Mouse (Mus musculus): Measurements from ENCODE around the gene Mrpl17. TPM values are rescaled to one million over a fixed set of nuclear protein-coding genes. Genes with fewer than 3 reads are reported as not detected.

Mrpl17 gene
- polyA plus RNA-seq, 1 experiment = 271 TPM

DNA sequence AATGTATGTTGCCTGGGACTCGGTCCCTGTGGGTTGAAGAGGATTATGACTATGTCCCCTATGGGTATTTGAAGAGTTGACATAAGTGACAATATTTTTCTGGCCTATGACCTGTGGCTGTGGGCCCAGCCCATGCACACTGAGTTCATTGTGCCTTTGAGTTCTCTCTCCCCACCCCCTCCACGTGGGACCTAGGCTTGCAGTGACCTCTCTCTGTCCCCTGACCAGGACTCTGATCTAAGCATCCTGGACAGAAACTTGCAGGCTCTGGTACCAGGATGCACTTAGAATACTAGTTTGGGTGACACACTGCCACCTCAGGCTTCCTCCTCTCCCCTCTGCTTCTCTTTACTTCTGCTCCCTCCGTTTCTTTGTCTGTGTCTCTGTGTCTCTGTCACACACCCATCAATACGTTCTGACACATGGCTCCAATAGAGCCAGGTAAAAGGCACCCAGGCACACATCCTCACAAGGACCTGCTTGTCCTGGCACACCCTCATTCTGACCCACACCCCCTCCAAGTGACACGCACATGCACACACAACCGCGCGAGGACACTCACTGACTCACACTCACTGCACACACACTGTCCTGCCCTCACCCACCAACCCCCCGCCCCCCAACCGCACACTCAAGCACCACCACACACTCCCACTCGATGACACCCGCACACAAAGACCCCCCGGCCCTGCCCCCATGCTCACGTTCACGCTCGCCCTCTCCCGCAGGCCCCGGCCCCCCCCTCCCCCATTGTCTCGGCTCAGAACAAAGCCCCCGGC lies 24.2 kb downstream of the Mrpl17 start:
- H3K27ac ChIP-seq (ENCODE audit: insufficient read depth, low read depth, low read length) = no peak overlapping the region
- TF ChIP-seq POLR2A (IDR thresholded peaks at IDR 0.05; ENCODE audit: low read depth, low read length) = no peak
- H3K4me3 ChIP-seq (ENCODE audit: insufficient read depth, low read depth, low read length) = peak overlapping the region; percentile 83; the same call in 1 of the 2 replicates
- no peaks in the 10 kb centered on the region for H3K36me3 ChIP-seq (ENCODE audit: control insufficient read depth, insufficient read depth, low read length)
- H3K4me1 ChIP-seq (ENCODE audit: control insufficient read depth, insufficient read depth, low read length) = 0 out of 2 replicates have a peak, but pooled peaks cover 4% of the 10 kb centered on the region
- peaks cover 4% of the 10 kb centered on the region; the same call in 1 of the 2 replicates for H3K27me3 ChIP-seq (replicated peaks; ENCODE audit: control insufficient read depth, insufficient read depth, low read length)
- WGBS = 14% methylated on average over 20 of the region's 20 CpGs
- no peak for DNase-seq

GRCm38 (mm10) chr7:105784556-105784955 lies 26.3 kb downstream of the Mrpl17 start:
- WGBS = 16% methylated on average over 4 of the region's 4 CpGs
- H3K36me3 ChIP-seq (ENCODE audit: control insufficient read depth, insufficient read depth, low read length) = no peaks in the 10 kb centered on the region
- TF ChIP-seq POLR2A (IDR thresholded peaks at IDR 0.05; ENCODE audit: low read depth, low read length) (no peak), CTCF (conservative IDR thresholded peaks at IDR 0.05; ENCODE audit: insufficient read depth, insufficient read length, low read depth, low read length) (no peak)
- no peak overlapping the region for H3K27ac ChIP-seq (ENCODE audit: insufficient read depth, low read depth, low read length)
- no peak for DNase-seq
- H3K4me3 ChIP-seq (ENCODE audit: insufficient read depth, low read depth, low read length) = no peak overlapping the region
- H3K4me1 ChIP-seq (ENCODE audit: control insufficient read depth, insufficient read depth, low read length) = 0 out of 2 replicates have a peak, but pooled peaks cover 4% of the 10 kb centered on the region
- peaks cover 4% of the 10 kb centered on the region; the same call in 1 of the 2 replicates for H3K27me3 ChIP-seq (replicated peaks; ENCODE audit: control insufficient read depth, insufficient read depth, low read length)

DNA sequence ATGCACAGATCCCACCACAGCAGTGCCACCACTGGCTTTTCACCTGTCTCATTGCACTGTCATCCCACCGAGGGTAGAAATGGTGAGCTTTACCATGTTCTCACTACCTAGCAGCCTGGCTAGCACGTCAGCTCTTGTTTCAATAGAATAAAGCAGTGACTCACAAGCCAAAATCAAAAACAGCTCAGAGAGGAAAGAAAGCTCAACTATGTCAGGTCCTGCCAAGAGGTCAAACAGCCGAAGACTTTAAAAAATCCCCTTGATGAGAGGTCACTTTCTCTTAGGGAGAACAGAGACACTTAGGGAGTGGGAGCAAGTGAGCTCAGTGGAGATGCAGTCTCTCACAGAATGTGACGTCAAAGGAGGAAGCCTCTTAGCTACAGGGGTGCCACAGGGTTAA lies 27.0 kb downstream of the Mrpl17 start:
- no peak for DNase-seq
- Histone ChIP-seq H3K27ac (ENCODE audit: insufficient read depth, low read depth, low read length) (no peak overlapping the region), H3K36me3 (ENCODE audit: control insufficient read depth, insufficient read depth, low read length) (no peaks in the 10 kb centered on the region), H3K27me3 (replicated peaks; ENCODE audit: control insufficient read depth, insufficient read depth, low read length) (peaks cover 4% of the 10 kb centered on the region; the same call in 1 of the 2 replicates), H3K4me1 (ENCODE audit: control insufficient read depth, insufficient read depth, low read length) (0 out of 2 replicates have a peak, but pooled peaks cover 4% of the 10 kb centered on the region), H3K4me3 (ENCODE audit: insufficient read depth, low read depth, low read length) (no peak overlapping the region)
- TF ChIP-seq CTCF (conservative IDR thresholded peaks at IDR 0.05; ENCODE audit: insufficient read depth, insufficient read length, low read depth, low read length) (no peak), POLR2A (IDR thresholded peaks at IDR 0.05; ENCODE audit: low read depth, low read length) (no peak)
- 47% methylated on average over 4 of the region's 4 CpGs for WGBS

- no peak for TF ChIP-seq POLR2A (IDR thresholded peaks at IDR 0.05; ENCODE audit: low read depth, low read length)
- TF ChIP-seq CTCF (conservative IDR thresholded peaks at IDR 0.05; ENCODE audit: insufficient read depth, insufficient read length, low read depth, low read length) = no peak
- Histone ChIP-seq H3K27ac (ENCODE audit: insufficient read depth, low read depth, low read length) (peak overlapping the region; percentile 58), H3K36me3 (ENCODE audit: control insufficient read depth, insufficient read depth, low read length) (no peaks in the 10 kb centered on the region), H3K4me3 (ENCODE audit: insufficient read depth, low read depth, low read length) (no peak overlapping the region), H3K4me1 (ENCODE audit: control insufficient read depth, insufficient read depth, low read length) (no peaks in the 10 kb centered on the region), H3K27me3 (replicated peaks; ENCODE audit: control insufficient read depth, insufficient read depth, low read length) (no peaks in the 10 kb centered on the region)
- 34% methylated on average over 4 of the region's 4 CpGs for WGBS
- DNase-seq = peak; percentile 51
Observed at GRCm38 (mm10) chr7:105778553-105779265, 32.2 kb downstream of the Mrpl17 start.

DNA sequence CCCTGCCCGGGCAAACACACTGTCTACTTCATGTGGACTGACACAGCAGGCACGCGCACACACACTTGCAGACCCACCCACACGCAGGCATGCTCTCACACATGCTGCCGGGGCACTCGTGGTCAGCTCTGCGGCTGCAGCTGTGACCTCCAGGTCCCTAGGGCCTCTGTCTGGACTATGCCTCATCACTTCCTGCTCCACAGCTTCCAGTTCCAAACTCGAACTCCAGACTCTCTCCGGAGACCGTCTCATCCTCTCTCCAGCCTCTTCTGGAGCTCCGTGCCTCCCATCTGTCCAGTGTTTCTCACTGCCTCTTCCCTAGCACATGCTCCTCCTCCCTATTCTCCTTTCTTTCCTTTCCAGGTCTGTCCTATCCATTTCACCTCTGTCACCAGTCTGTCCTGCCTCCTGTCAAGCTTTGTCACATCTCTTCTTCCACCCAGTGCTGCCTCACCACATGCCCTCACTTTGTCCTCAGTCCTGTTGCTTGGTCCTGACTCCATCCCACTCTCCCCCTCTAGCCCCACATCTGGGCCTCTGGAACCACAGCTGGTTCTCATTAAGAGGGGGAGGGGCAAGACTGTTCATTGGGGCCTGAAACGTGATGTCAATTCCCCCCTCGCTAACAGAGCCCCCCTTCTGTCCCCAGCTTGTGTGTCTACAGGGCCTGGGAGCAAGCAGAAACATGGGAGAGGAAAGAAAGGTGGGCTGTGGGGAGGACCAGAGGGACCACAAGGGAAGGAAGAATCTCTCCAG lies 32.9 kb downstream of the Mrpl17 start:
- Histone ChIP-seq H3K4me3 (ENCODE audit: insufficient read depth, low read depth, low read length) (no peak overlapping the region), H3K27ac (ENCODE audit: insufficient read depth, low read depth, low read length) (peak overlapping the region; percentile 58), H3K36me3 (ENCODE audit: control insufficient read depth, insufficient read depth, low read length) (no peaks in the 10 kb centered on the region), H3K27me3 (replicated peaks; ENCODE audit: control insufficient read depth, insufficient read depth, low read length) (no peaks in the 10 kb centered on the region), H3K4me1 (ENCODE audit: control insufficient read depth, insufficient read depth, low read length) (no peaks in the 10 kb centered on the region)
- TF ChIP-seq POLR2A (IDR thresholded peaks at IDR 0.05; ENCODE audit: low read depth, low read length) (no peak), CTCF (conservative IDR thresholded peaks at IDR 0.05; ENCODE audit: insufficient read depth, insufficient read length, low read depth, low read length) (no peak)
- WGBS = 33% methylated on average over 13 of the region's 13 CpGs
- peak; percentile 75 for DNase-seq

DNA sequence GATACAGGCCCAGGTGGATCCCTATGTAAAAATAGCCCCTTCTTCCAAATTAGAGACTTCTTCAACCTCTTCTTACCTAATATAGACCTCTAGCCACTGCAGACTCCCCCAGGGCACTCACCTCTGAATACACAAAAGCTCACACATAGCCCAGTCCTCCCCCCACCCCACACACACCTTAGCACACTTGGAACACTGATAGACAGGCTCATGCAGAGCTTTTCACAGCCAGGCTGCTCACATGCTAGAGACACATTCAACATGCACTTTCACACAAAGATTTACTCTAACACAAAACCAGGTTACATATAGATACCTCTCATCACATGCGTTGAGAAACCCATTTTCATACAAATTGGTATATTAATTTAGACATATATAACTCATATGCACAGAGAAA lies 33.6 kb downstream of the Mrpl17 start:
- no peak overlapping the region for H3K27ac ChIP-seq (ENCODE audit: insufficient read depth, low read depth, low read length)
- no peak overlapping the region for H3K4me3 ChIP-seq (ENCODE audit: insufficient read depth, low read depth, low read length)
- no peaks in the 10 kb centered on the region for H3K36me3 ChIP-seq (ENCODE audit: control insufficient read depth, insufficient read depth, low read length)
- TF ChIP-seq CTCF (conservative IDR thresholded peaks at IDR 0.05; ENCODE audit: insufficient read depth, insufficient read length, low read depth, low read length) (no peak), POLR2A (IDR thresholded peaks at IDR 0.05; ENCODE audit: low read depth, low read length) (no peak)
- H3K4me1 ChIP-seq (ENCODE audit: control insufficient read depth, insufficient read depth, low read length) = no peaks in the 10 kb centered on the region
- DNase-seq = no peak
- no peaks in the 10 kb centered on the region for H3K27me3 ChIP-seq (replicated peaks; ENCODE audit: control insufficient read depth, insufficient read depth, low read length)
- WGBS = 80% methylated on average over 1 of the region's 1 CpGs
